Mouse (Mus musculus) forebrain, embryonic 13.5 days (tissue): ENCODE results near the gene Timm50. TPM values are rescaled to one million over a fixed set of nuclear protein-coding genes. Genes with fewer than 3 reads are reported as not detected.

Experiments
- ATAC-seq: fragments of 200-750 bp; cut with Nextera tagmentation; 2 replicates; pipeline ENCODE4 v1.8.0; 2017
- H3K27ac ChIP-seq: fragments of 300-500 bp; sonication (generic); 2 replicates; pipeline ENCODE4 v1.5.1; 2015; ENCODE audit warnings: inconsistent platforms, mild to moderate bottlenecking, moderate library complexity
- H3K27me3 ChIP-seq: fragments of 300-500 bp; sonication (generic); 2 replicates; pipeline ENCODE4 v1.6.1; 2015; ENCODE audit warnings: mild to moderate bottlenecking, inconsistent platforms
- H3K36me3 ChIP-seq: fragments of 300-500 bp; sonication (generic); 2 replicates; pipeline ENCODE4 v1.6.1; 2015; ENCODE audit warnings: mild to moderate bottlenecking, inconsistent platforms; ENCODE audit not compliant: poor library complexity, severe bottlenecking
- H3K4me1 ChIP-seq: fragments of 300-500 bp; sonication (generic); 2 replicates; pipeline ENCODE4 v1.6.1; 2015; ENCODE audit warnings: inconsistent platforms
- H3K4me2 ChIP-seq: fragments of 300-500 bp; sonication (generic); 2 replicates; pipeline ENCODE4 v1.6.1; 2015; ENCODE audit warnings: inconsistent platforms, mild to moderate bottlenecking, moderate library complexity
- H3K4me3 ChIP-seq: fragments of 300-500 bp; sonication (generic); 2 replicates; pipeline ENCODE4 v1.5.1; 2015; ENCODE audit warnings: mild to moderate bottlenecking, inconsistent platforms
- H3K9ac ChIP-seq: fragments of 300-500 bp; sonication (generic); 2 replicates; pipeline ENCODE4 v1.6.1; 2015; ENCODE audit warnings: mild to moderate bottlenecking, inconsistent platforms
- H3K9me3 ChIP-seq: fragments of 300-500 bp; sonication (generic); replicated peaks from 2 replicates; pipeline ENCODE4 v1.6.1; 2016; ENCODE audit warnings: inconsistent platforms
- WGBS: fragments of 180-500 bp; shearing (Covaris S2); methylation state at CpG from one replicate; pipeline ENCODE4 v1.1.7; 2015; 5-methylcytosine and 5-hydroxymethylcytosine counted together
- polyA plus RNA-seq: library from polyadenylated mRNA; unstranded; fragments of >200 nt; fragmentation: Nextera tagmentation; extraction: Ambion mirVana; gene quantifications from 2 replicates; pipeline ENCODE4 v1.2.1, GENCODE M21; 2015

Gene Timm50
- polyA plus RNA-seq, 1 experiment from 2014 or later = 168 TPM

GRCm38 (mm10) chr7:28290638-28291590, 21.0 kb downstream of the Timm50 start, which contains the start of gene Selenov:
TSS of gene Selenov (minus strand) at chr7:28291186.
- peak within 1 kb of the TSS; percentile 45 for H3K9ac ChIP-seq
- peak; percentile 23; the same call in 1 of the 2 replicates for ATAC-seq
- H3K4me2 ChIP-seq = peak within 1 kb of the TSS; percentile 53
- H3K27me3 ChIP-seq = peaks cover 91% of the 10 kb centered on the region
- 0 out of 2 replicates have a peak, but pooled peaks cover 2% of the 10 kb centered on the region for H3K36me3 ChIP-seq
- H3K4me1 ChIP-seq = peaks cover 25% of the 10 kb centered on the region
- no peaks in the 10 kb centered on the region for H3K9me3 ChIP-seq
- no peak within 1 kb of the TSS for H3K27ac ChIP-seq
- WGBS = 2% methylated on average over 52 of the region's 52 CpGs
- H3K4me3 ChIP-seq = peak within 1 kb of the TSS; percentile 28

- peak; percentile 48; the same call in 1 of the 2 replicates for ATAC-seq
- WGBS = 0% methylated on average over 16 of the region's 18 CpGs
- peak overlapping the region; percentile 45; the same call in 1 of the 2 replicates for H3K9ac ChIP-seq
These were observed 21.7 kb downstream of the Timm50 start for GRCm38 (mm10) chr7:28290165-28290564.

GRCm38 (mm10) chr7:28280630-28281029, 31.2 kb downstream of the Timm50 start:
- ATAC-seq = no peak
- 0 out of 2 replicates have a peak, but pooled peaks cover 5% of the 10 kb centered on the region for H3K36me3 ChIP-seq
- H3K27ac ChIP-seq = no peak overlapping the region
- H3K4me1 ChIP-seq = peaks cover 22% of the 10 kb centered on the region
- 87% methylated on average over 7 of the region's 7 CpGs for WGBS
- no peaks in the 10 kb centered on the region for H3K9me3 ChIP-seq
- H3K9ac ChIP-seq = no peak overlapping the region
- no peak overlapping the region for H3K4me3 ChIP-seq
- no peaks in the 10 kb centered on the region for H3K27me3 ChIP-seq
- no peak overlapping the region for H3K4me2 ChIP-seq

More at GRCm38 (mm10) chr7:28290165-28290564, 21.7 kb downstream of the Timm50 start:
- H3K36me3 ChIP-seq = 0 out of 2 replicates have a peak, but pooled peaks cover 2% of the 10 kb centered on the region
- H3K4me3 ChIP-seq = peak overlapping the region; percentile 28
- peaks cover 85% of the 10 kb centered on the region for H3K27me3 ChIP-seq
- peaks cover 25% of the 10 kb centered on the region for H3K4me1 ChIP-seq
- H3K4me2 ChIP-seq = peak overlapping the region; percentile 53
- H3K27ac ChIP-seq = no peak overlapping the region
- H3K9me3 ChIP-seq = no peaks in the 10 kb centered on the region

GRCm38 (mm10) chr7:28278279-28278652, 33.6 kb downstream of the Timm50 start:
- Histone ChIP-seq H3K27me3 (no peaks in the 10 kb centered on the region), H3K9me3 (no peaks in the 10 kb centered on the region), H3K4me3 (peak overlapping the region; percentile 63), H3K4me1 (peaks cover 22% of the 10 kb centered on the region), H3K9ac (peak overlapping the region; percentile 87), H3K4me2 (peak overlapping the region; percentile 79), H3K36me3 (peaks cover 18% of the 10 kb centered on the region), H3K27ac (no peak overlapping the region)
- WGBS = 86% methylated on average over 7 of the region's 7 CpGs
- no peak for ATAC-seq

DNA sequence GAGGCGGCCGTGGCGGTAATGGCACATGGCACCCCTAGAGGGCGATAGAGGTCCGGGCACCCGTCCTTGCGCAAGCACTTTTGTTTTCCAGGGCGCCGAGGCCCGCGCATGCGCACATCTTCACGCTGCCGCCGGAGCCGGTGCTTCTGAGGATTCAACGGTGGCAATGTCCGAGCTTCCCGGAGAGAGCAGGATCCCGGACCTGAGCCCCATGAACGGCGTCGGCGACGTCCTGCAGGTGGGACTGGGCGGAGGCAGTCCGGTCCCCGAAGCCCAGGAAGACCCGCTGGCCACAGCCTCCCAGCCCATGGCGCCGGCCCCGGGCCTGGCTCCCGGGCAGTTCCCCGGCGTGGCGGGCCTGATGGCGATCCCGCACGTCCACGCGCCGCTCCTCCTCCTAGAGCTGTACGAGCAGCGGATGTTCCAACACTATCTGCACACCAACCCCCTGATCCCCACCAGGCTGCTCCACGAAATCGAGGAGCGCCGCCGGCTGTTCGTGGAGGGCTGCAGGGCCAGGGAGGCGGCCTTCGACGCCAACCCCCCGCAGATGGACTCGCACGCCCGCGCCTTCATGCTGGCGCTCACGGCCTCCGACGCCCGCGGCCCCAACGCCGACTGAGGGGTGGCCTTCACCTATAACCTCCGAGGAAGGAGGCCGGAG, 34.1 kb downstream of the Timm50 start, which contains the start of gene Eid2b:
Gene Eid2b (plus strand): TSS at position 125 of the 664 bp plus-strand sequence.
- H3K9me3 ChIP-seq = no peaks in the 10 kb centered on the region
- H3K9ac ChIP-seq = peak within 1 kb of the TSS; percentile 87

DNA sequence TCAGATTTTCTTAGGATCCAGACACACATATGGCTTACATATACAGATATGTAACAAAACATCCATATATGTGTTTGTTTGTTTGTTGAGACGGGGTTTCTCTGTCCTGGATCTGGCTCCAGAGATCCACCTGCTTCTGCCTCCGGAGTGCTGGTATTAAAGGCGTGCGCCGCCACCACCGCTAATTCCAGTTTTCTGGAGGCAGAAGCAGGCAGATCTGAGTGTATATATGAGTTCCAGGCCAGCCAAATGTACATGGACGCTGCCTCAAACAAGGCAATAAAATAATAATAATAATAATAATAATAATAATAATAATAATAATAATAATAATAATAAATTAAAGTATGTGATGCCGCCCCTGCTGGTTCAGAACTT, 34.6 kb downstream of the Timm50 start:
- H3K27ac ChIP-seq = no peak overlapping the region
- ATAC-seq = peak; percentile 62; the same call in 1 of the 2 replicates
- H3K4me1 ChIP-seq = peaks cover 22% of the 10 kb centered on the region
- no peak overlapping the region for H3K4me2 ChIP-seq
- H3K36me3 ChIP-seq = peaks cover 29% of the 10 kb centered on the region
- H3K9me3 ChIP-seq = no peaks in the 10 kb centered on the region
- no peaks in the 10 kb centered on the region for H3K27me3 ChIP-seq
- no peak overlapping the region for H3K4me3 ChIP-seq
- 70% methylated on average over 8 of the region's 8 CpGs for WGBS
- H3K9ac ChIP-seq = no peak overlapping the region

More for the DNA sequence above, 34.1 kb downstream of the Timm50 start, which contains the start of gene Eid2b:
- Histone ChIP-seq H3K4me1 (peaks cover 22% of the 10 kb centered on the region), H3K36me3 (peaks cover 23% of the 10 kb centered on the region), H3K27me3 (no peaks in the 10 kb centered on the region), H3K4me2 (peak within 1 kb of the TSS; percentile 79), H3K4me3 (peak within 1 kb of the TSS; percentile 63), H3K27ac (peak within 1 kb of the TSS; percentile 67)
- 3% methylated on average over 68 of the region's 68 CpGs for WGBS
- ATAC-seq = peak; percentile 75

GRCm38 (mm10) chr7:28271761-28272160, 40.1 kb downstream of the Timm50 start:
- Histone ChIP-seq H3K27ac (no peak overlapping the region), H3K4me3 (no peak overlapping the region), H3K4me1 (peaks cover 15% of the 10 kb centered on the region), H3K9me3 (no peaks in the 10 kb centered on the region), H3K36me3 (peaks cover 50% of the 10 kb centered on the region), H3K27me3 (no peaks in the 10 kb centered on the region), H3K4me2 (no peak overlapping the region), H3K9ac (no peak overlapping the region)
- 76% methylated on average over 3 of the region's 3 CpGs for WGBS
- ATAC-seq = no peak

DNA sequence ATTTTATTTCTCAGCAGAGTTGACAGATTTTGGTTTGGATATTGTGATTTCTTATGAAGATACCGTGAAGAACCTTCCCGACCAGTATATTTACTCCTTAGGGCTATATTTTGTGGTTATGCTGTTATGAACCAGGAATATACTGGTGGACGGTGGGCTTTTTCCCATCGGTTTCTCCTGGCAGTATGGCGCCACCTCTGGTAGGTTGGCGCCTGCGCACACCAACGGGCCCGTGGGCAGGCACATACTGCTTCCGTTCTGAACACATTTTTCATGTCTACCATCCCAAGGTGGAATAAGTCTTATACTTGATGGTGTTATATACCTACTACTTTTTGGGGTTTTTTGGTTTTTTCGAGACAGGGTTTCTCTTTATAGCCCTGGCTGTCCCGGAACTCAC, 42.5 kb downstream of the Timm50 start:
- Histone ChIP-seq H3K36me3 (peaks cover 47% of the 10 kb centered on the region), H3K27ac (no peak overlapping the region), H3K4me3 (0 out of 2 replicates have a peak overlapping the region, but pooled peaks have one; percentile 1), H3K4me1 (peaks cover 15% of the 10 kb centered on the region), H3K9ac (no peak overlapping the region), H3K4me2 (peak overlapping the region; percentile 83), H3K9me3 (no peaks in the 10 kb centered on the region), H3K27me3 (no peaks in the 10 kb centered on the region)
- WGBS = 95% methylated on average over 12 of the region's 12 CpGs
- no peak for ATAC-seq

DNA sequence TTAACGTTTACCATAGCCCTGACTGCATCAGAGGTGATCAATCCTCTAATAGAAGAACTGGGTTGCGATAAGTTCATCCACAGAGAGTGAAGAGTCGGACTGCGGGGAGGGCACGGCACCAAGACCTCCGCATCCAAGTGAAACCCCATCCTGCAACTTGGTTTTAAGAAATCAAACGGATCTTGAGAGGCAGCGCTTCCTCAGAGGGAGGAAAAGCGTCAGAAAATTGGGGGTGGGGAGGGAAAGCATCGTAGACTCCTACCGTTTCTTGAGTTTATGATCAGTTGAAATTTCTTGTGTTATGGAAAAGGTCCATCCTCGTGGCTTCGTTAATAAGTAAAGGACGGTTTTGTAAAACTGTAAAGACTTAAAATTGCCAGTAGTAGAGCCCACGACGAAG, 43.3 kb downstream of the Timm50 start:
- no peaks in the 10 kb centered on the region for H3K9me3 ChIP-seq
- peak overlapping the region; percentile 97 for H3K4me3 ChIP-seq
- H3K4me2 ChIP-seq = peak overlapping the region; percentile 83
- peak overlapping the region; percentile 91 for H3K27ac ChIP-seq
- 35% methylated on average over 16 of the region's 16 CpGs for WGBS
- peaks cover 15% of the 10 kb centered on the region for H3K4me1 ChIP-seq
- peak overlapping the region; percentile 99 for H3K9ac ChIP-seq
- peaks cover 40% of the 10 kb centered on the region for H3K36me3 ChIP-seq
- ATAC-seq = no peak
- no peaks in the 10 kb centered on the region for H3K27me3 ChIP-seq

- no peaks in the 10 kb centered on the region for H3K27me3 ChIP-seq
- under 1% methylated on average over 54 of the region's 62 CpGs for WGBS
- H3K4me1 ChIP-seq = peaks cover 15% of the 10 kb centered on the region
- ATAC-seq = peak; percentile 87
- H3K27ac ChIP-seq = peak overlapping the region; percentile 91
- no peaks in the 10 kb centered on the region for H3K9me3 ChIP-seq
- H3K9ac ChIP-seq = peak overlapping the region; percentile 99
- peak overlapping the region; percentile 97 for H3K4me3 ChIP-seq
- H3K4me2 ChIP-seq = peak overlapping the region; percentile 83
- H3K36me3 ChIP-seq = peaks cover 35% of the 10 kb centered on the region
These were observed 43.8 kb downstream of the Timm50 start for GRCm38 (mm10) chr7:28268042-28268531.

DNA sequence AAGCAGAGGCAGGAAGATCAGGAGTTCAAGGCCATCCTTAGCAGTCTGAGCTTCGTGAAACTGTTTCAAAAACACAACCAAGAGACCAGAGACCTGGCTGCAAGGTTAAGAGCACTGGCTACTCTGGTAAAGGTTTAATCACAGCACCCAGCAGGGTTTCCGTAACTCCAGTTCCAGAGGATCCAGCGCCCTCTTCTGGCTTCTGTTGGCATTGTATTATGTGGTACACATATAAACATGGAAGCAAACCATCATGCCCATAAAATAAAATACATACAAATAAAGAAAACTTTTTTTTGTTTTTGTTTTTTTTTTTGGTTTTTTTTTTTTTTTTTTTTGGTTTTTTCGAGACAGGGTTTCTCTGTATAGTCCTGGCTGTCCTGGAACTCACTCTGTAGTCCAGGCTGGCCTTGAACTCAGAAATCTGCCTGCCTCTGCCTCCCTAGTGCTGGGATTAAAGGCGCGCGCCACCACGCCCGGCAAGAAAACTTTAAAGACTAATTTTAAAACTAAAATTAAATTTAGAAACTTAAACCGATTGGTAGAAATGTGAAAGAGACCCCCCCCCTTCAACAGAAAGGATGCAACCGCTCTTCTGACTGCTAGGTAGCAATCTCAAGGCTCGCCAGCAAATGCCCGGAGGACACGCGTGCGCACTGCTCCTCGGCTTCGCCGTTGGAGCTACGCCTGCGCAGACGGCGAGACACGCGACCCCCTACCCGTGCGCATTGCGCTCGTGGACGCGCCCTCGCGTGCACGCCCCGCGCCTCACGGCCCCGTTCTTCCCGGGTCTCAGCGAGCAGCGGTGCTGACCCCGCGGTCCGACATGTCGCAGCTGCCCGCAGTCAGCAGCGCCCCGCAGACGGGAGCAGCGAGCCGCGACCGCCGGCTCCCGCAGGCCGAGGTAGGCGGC, 44.5 kb downstream of the Timm50 start, which contains the start of gene Eid2:
Gene Eid2 (plus strand): TSS at position 753 of the 913 bp plus-strand sequence.
- Histone ChIP-seq H3K27me3 (no peaks in the 10 kb centered on the region), H3K4me2 (peak within 1 kb of the TSS; percentile 83), H3K9ac (peak within 1 kb of the TSS; percentile 99), H3K4me3 (peak within 1 kb of the TSS; percentile 97), H3K27ac (peak within 1 kb of the TSS; percentile 91), H3K36me3 (peaks cover 28% of the 10 kb centered on the region), H3K4me1 (peaks cover 15% of the 10 kb centered on the region), H3K9me3 (no peaks in the 10 kb centered on the region)
- peak; percentile 94 for ATAC-seq
- 7% methylated on average over 57 of the region's 57 CpGs for WGBS
